Mouse (Mus musculus) bone marrow macrophage, adult 2 months (primary cell): ENCODE measurements around the gene Alg3.
A peak's percentile ranks its signal among the peaks of the same experiment; 100 is the strongest.

Experiments
- CTCF ChIP-seq: IDR thresholded peaks from 2 replicates; pipeline ENCODE4 v1.5.1; 2012; ENCODE audit warnings: low read depth, mild to moderate bottlenecking, low read length, moderate library complexity
- POLR2A ChIP-seq: IDR thresholded peaks from 2 replicates; pipeline ENCODE4 v1.6.1; 2012; ENCODE audit warnings: mild to moderate bottlenecking, low read depth, low read length, borderline replicate concordance

- TF ChIP-seq CTCF = no peak
- TF ChIP-seq POLR2A = 0 out of 2 replicates have a peak, but pooled peaks have one; percentile 31
Observed at GRCm38 (mm10) chr16:20651076-20651946, 39.8 kb upstream of the Alg3 start, which contains the start of gene Psmd2.
